Mouse (Mus musculus) forebrain, embryonic 14.5 days (tissue): ENCODE results near the gene Psg16. TPM values are rescaled to one million over a fixed set of nuclear protein-coding genes. Genes with fewer than 3 reads are reported as not detected.

Experiments used
- ATAC-seq: fragments of 200-750 bp; cut with Nextera tagmentation; 2 replicates; pipeline ENCODE4 v1.8.0; 2017; ENCODE audit warnings: mild to moderate bottlenecking, moderate library complexity
- DNase-seq: peaks from one replicate; pipeline ENCODE4 v3.0.0-alpha.2; 2015; ENCODE audit warnings: low spot score
- H3K27ac ChIP-seq: fragments of 300-500 bp; sonication (generic); 2 replicates; pipeline ENCODE4 v1.5.1; 2014; ENCODE audit warnings: low read depth, mild to moderate bottlenecking, control low read depth, low read length, moderate library complexity
- H3K27me3 ChIP-seq: fragments of 300-500 bp; sonication (generic); replicated peaks from 2 replicates; pipeline ENCODE4 v1.6.1; 2014; ENCODE audit warnings: low read length, control low read depth, mixed read lengths; ENCODE audit not compliant: control insufficient read depth, insufficient read depth
- H3K36me3 ChIP-seq: fragments of 300-500 bp; sonication (generic); 2 replicates; pipeline ENCODE4 v1.6.1; 2014; ENCODE audit warnings: low read length, control low read depth; ENCODE audit not compliant: control insufficient read depth, insufficient read depth
- H3K4me1 ChIP-seq: fragments of 300-500 bp; sonication (generic); 2 replicates; pipeline ENCODE4 v1.6.1; 2014; ENCODE audit warnings: antibody characterized with exemption, low read length, control low read depth; ENCODE audit not compliant: control insufficient read depth, insufficient read depth
- H3K4me2 ChIP-seq: fragments of 300-500 bp; sonication (generic); 2 replicates; pipeline ENCODE4 v1.6.1; 2014; ENCODE audit warnings: mild to moderate bottlenecking, control low read depth, low read length
- H3K4me3 ChIP-seq: fragments of 300-500 bp; sonication (generic); 2 replicates; pipeline ENCODE4 v1.5.1; 2014; ENCODE audit warnings: low read depth, low read length, control low read depth
- H3K9ac ChIP-seq: fragments of 300-500 bp; sonication (generic); 2 replicates; pipeline ENCODE4 v1.6.1; 2014; ENCODE audit warnings: mild to moderate bottlenecking, low read length, control low read depth, moderate library complexity
- H3K9me3 ChIP-seq: fragments of 300-500 bp; sonication (generic); replicated peaks from 2 replicates; pipeline ENCODE4 v1.6.1; 2016; ENCODE audit warnings: low read length, control low read depth, mixed read lengths; ENCODE audit not compliant: control insufficient read depth
- WGBS: fragments of 180-500 bp; shearing (Covaris S2); extraction: QIAGEN DNeasy Blood & Tissue Kit; methylation state at CpG from one replicate; pipeline ENCODE4 v1.1.7; 2014; 5-methylcytosine and 5-hydroxymethylcytosine counted together
- polyA plus RNA-seq: library from polyadenylated mRNA; unstranded; fragments of >200 nt; fragmentation: Nextera tagmentation; extraction: Ambion mirVana; gene quantifications from 2 replicates; pipeline ENCODE4 v1.2.1, GENCODE M21; 2014

Psg16 gene
- polyA plus RNA-seq, 1 experiment from 2014 or later = 1.6 TPM

DNA sequence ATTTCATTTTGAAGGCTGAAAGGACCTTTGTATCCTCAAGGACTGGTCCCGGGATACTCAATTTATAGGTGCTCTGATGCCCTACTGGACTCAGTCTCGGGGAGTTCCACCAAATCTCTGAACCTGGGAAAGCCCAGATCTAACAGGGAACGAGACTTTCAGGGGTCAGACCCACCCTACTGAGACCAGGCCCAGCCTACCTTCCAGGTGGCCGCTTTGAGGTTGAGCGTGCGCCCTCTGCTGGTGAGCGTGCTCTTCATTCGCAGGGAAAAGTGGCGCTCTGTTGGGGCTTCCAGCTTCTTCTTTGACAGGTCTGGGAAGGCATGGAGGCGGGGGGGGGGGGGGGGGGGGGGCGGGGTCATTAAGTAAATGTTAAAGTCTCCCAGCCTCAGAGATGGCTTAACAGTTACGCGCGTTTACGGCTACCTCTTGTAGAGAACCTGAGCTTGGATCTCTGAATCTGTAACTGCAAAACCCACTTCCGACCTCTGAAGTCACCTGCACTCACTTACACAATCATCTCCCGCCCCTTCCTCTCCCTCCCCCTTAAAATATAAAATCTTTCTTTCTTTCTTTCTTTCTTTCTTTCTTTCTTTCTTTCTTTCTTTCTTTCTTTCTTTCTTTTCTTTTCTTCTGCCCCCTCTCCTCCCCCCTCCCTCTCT, 22.8 kb upstream of the Psg16 start:
- H3K27ac ChIP-seq = no peak overlapping the region
- 0 out of 2 replicates have a peak, but pooled peaks have one; percentile 17 for ATAC-seq
- H3K27me3 ChIP-seq = no peaks in the 10 kb centered on the region
- H3K4me3 ChIP-seq = no peak overlapping the region
- peak; percentile 75 for DNase-seq
- no peak overlapping the region for H3K9ac ChIP-seq
- no peaks in the 10 kb centered on the region for H3K9me3 ChIP-seq
- H3K36me3 ChIP-seq = 0 out of 2 replicates have a peak, but pooled peaks cover 3% of the 10 kb centered on the region
- 10% methylated on average over 15 of the region's 17 CpGs for WGBS
- H3K4me1 ChIP-seq = no peaks in the 10 kb centered on the region
- H3K4me2 ChIP-seq = no peak overlapping the region

- ATAC-seq (no peak), DNase-seq (no peak)
- Histone ChIP-seq H3K27ac (no peak overlapping the region), H3K36me3 (no peaks in the 10 kb centered on the region), H3K4me1 (peaks cover 23% of the 10 kb centered on the region), H3K27me3 (no peaks in the 10 kb centered on the region), H3K4me3 (no peak overlapping the region), H3K9me3 (no peaks in the 10 kb centered on the region), H3K9ac (no peak overlapping the region), H3K4me2 (no peak overlapping the region)
- WGBS = 92% methylated on average over 14 of the region's 16 CpGs
These were observed 19.4 kb upstream of the Psg16 start for GRCm38 (mm10) chr7:17054325-17054989.

GRCm38 (mm10) chr7:17055287-17055946, 18.4 kb upstream of the Psg16 start:
- DNase-seq = no peak
- Histone ChIP-seq H3K4me3 (peak overlapping the region; percentile 45), H3K27ac (no peak overlapping the region), H3K4me2 (peak overlapping the region; percentile 87), H3K9ac (no peak overlapping the region), H3K4me1 (peaks cover 32% of the 10 kb centered on the region), H3K36me3 (no peaks in the 10 kb centered on the region), H3K27me3 (no peaks in the 10 kb centered on the region), H3K9me3 (no peaks in the 10 kb centered on the region)
- no peak for ATAC-seq
- 86% methylated on average over 4 of the region's 4 CpGs for WGBS

DNA sequence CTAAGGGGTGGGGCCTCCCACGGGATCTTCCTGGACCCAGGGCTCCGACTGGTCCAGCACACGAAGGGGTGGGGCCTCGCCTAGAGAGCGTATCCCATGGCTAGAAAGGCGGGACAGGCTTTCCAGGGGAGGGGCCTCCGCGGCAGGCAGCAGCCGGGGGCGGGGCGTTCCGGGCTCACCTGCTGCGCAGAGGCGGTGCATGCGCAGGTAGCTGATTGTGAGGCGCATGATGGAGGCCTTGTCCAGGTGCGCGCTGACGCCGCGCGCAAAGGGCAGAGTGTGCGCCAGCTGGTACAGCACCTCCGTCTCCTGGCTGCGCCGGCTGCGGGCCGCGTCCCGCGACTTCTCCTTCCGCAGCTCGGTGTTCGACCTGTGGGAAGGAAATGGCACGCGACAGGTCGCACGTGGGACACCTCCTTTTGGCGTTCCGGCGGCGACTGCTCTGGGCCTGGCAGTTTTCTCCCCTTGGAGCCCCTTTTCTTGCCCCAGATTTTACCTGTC, 17.7 kb upstream of the Psg16 start:
- Histone ChIP-seq H3K36me3 (no peaks in the 10 kb centered on the region), H3K9me3 (no peaks in the 10 kb centered on the region), H3K27ac (peak overlapping the region; percentile 80), H3K4me2 (peak overlapping the region; percentile 87), H3K27me3 (no peaks in the 10 kb centered on the region), H3K4me3 (peak overlapping the region; percentile 45), H3K4me1 (peaks cover 39% of the 10 kb centered on the region), H3K9ac (peak overlapping the region; percentile 53; the same call in 1 of the 2 replicates)
- DNase-seq (peak; percentile 90), ATAC-seq (peak; percentile 80)
- under 1% methylated on average over 32 of the region's 42 CpGs for WGBS

GRCm38 (mm10) chr7:17056601-17057523, 17.0 kb upstream of the Psg16 start:
- peaks cover 39% of the 10 kb centered on the region for H3K4me1 ChIP-seq

DNA sequence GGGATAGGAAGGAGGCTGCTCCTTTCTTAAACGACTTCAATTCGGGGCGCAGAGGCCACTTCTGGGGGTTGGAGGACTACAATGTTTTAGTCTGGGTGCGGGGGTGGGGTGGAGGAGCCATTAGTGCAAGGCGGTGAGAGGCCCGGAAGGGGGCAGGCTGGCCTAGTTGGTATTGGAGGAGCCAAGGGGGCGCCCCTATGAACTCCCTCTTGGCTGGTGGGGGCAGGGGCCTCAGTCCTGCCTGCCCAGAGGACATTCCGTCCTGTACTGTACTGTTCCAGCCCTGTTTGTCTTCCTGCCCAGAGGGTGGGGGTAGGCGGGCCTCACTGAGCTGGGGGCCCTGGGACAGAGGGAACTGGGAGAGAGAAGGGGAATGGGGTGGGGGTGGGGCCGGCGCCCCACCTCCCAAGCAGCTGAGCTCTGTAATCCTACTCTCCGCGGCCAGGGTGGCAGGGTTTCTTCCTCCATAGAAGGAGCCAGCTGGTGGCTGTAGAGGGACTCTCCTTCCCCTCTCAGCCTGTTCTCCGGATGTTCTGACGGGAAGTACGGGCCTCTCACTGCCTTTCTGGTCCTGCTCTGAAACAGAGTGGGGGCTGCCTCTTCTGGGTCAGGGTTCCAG, 15.7 kb upstream of the Psg16 start:
- peak overlapping the region; percentile 25 for H3K9ac ChIP-seq

More at GRCm38 (mm10) chr7:17056601-17057523, 17.0 kb upstream of the Psg16 start:
- ATAC-seq (peak; percentile 14), DNase-seq (peak; percentile 69)
- H3K9me3 ChIP-seq = no peaks in the 10 kb centered on the region
- peak overlapping the region; percentile 80 for H3K27ac ChIP-seq
- peak overlapping the region; percentile 87 for H3K4me2 ChIP-seq
- WGBS = 31% methylated on average over 14 of the region's 14 CpGs
- no peaks in the 10 kb centered on the region for H3K27me3 ChIP-seq
- peak overlapping the region; percentile 45 for H3K4me3 ChIP-seq
- H3K9ac ChIP-seq = peak overlapping the region; percentile 53; the same call in 1 of the 2 replicates
- no peaks in the 10 kb centered on the region for H3K36me3 ChIP-seq

DNA sequence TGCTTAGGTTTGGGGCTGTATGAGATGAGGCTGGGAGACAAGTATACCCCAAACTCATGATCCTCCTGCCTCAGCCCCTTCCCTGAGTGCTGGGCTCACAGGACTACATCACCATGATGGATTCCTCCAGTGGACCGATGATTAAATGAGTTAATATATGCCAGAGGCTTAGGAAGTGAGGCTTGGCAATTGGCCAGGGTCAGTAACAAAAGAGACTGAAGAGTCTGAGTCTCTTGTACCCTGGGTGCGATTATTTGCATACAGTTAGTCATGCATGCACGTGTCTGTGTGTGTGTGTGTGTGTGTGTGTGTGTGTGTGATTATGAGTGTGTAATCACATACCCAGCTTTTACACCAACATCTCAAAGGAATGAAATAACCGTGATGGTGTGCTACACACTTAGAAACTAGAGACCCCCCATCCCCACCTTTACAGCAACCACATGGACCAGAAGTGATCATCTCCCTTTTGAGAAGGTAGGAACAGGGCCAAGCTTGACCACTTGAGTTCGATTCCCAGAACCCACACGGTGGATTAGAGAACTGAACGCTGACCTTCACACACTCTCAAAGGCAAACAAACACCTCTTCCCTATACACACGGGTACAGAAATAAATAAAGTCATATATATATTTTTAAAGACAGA, 14.9 kb upstream of the Psg16 start:
- WGBS = 24% methylated on average over 8 of the region's 8 CpGs
- Histone ChIP-seq H3K4me2 (peak overlapping the region; percentile 67; the same call in 1 of the 2 replicates), H3K4me1 (peaks cover 44% of the 10 kb centered on the region), H3K4me3 (no peak overlapping the region), H3K9ac (no peak overlapping the region), H3K9me3 (no peaks in the 10 kb centered on the region), H3K36me3 (no peaks in the 10 kb centered on the region), H3K27me3 (no peaks in the 10 kb centered on the region), H3K27ac (peak overlapping the region; percentile 71)
- DNase-seq (peak; percentile 88), ATAC-seq (peak; percentile 2; the same call in 1 of the 2 replicates)

More for the DNA sequence above, 15.7 kb upstream of the Psg16 start:
- Histone ChIP-seq H3K27me3 (no peaks in the 10 kb centered on the region), H3K9me3 (no peaks in the 10 kb centered on the region), H3K27ac (peak overlapping the region; percentile 71), H3K4me3 (no peak overlapping the region), H3K36me3 (no peaks in the 10 kb centered on the region), H3K4me1 (peaks cover 44% of the 10 kb centered on the region), H3K4me2 (peak overlapping the region; percentile 10; the same call in 1 of the 2 replicates)
- DNase-seq (peak; percentile 61), ATAC-seq (peak; percentile 32; the same call in 1 of the 2 replicates)
- 2% methylated on average over 16 of the region's 16 CpGs for WGBS
